Mouse (Mus musculus) stomach, postnatal 0 days (tissue): ENCODE data around the gene Prr19. TPM values are rescaled to one million over a fixed set of nuclear protein-coding genes. Genes with fewer than 3 reads are reported as not detected.

Experiments used
- ATAC-seq: fragments of 200-750 bp; cut with Nextera tagmentation; 2 replicates; pipeline ENCODE4 v1.8.0; 2017; ENCODE audit not compliant: low FRiP score, low TSS enrichment
- DNase-seq: peaks from one replicate; pipeline ENCODE4 v3.0.0-alpha.2; 2016; ENCODE audit warnings: low spot score
- H3K27ac ChIP-seq: fragments of 300-500 bp; sonication (generic); replicated peaks from 2 replicates; pipeline ENCODE4 v1.5.1; 2014; ENCODE audit warnings: mild to moderate bottlenecking, control low read depth
- H3K27me3 ChIP-seq: fragments of 300-500 bp; sonication (generic); 2 replicates; pipeline ENCODE4 v1.6.1; 2014; ENCODE audit warnings: low read length; ENCODE audit not compliant: control insufficient read depth, insufficient read depth
- H3K36me3 ChIP-seq: fragments of 300-500 bp; sonication (generic); 2 replicates; pipeline ENCODE4 v1.6.1; 2014; ENCODE audit warnings: low read length, mixed read lengths; ENCODE audit not compliant: control insufficient read depth, insufficient read depth
- H3K4me1 ChIP-seq: fragments of 300-500 bp; sonication (generic); replicated peaks from 2 replicates; pipeline ENCODE4 v1.6.1; 2014; ENCODE audit warnings: antibody characterized with exemption; ENCODE audit not compliant: control insufficient read depth, insufficient read depth
- H3K4me2 ChIP-seq: fragments of 300-500 bp; sonication (generic); replicated peaks from 2 replicates; pipeline ENCODE4 v1.6.1; 2014; ENCODE audit warnings: low read depth, mild to moderate bottlenecking, control low read depth, moderate library complexity
- H3K4me3 ChIP-seq: fragments of 300-500 bp; sonication (generic); 2 replicates; pipeline ENCODE4 v1.5.1; 2014; ENCODE audit warnings: low read depth, low read length, control low read depth
- H3K9ac ChIP-seq: fragments of 300-500 bp; sonication (generic); 2 replicates; pipeline ENCODE4 v1.6.1; 2014; ENCODE audit warnings: mild to moderate bottlenecking, low read length, control low read depth, mixed read lengths
- H3K9me3 ChIP-seq: fragments of 300-500 bp; sonication (generic); 2 replicates; pipeline ENCODE4 v1.6.1; 2016; ENCODE audit warnings: low read length; ENCODE audit not compliant: control insufficient read depth
- CTCF ChIP-seq: IDR thresholded peaks from 2 replicates; pipeline ENCODE4 v1.5.1; 2016; ENCODE audit warnings: antibody characterized with exemption, low read depth, mild to moderate bottlenecking, moderate library complexity
- EP300 ChIP-seq: optimal IDR thresholded peaks from 2 replicates; pipeline ENCODE3; 2016; ENCODE audit warnings: antibody characterized with exemption
- WGBS: fragments of 180-500 bp; shearing (Covaris S2); extraction: QIAGEN DNeasy Blood & Tissue Kit; methylation state at CpG from one replicate; pipeline ENCODE4 v1.1.7; 2014; 5-methylcytosine and 5-hydroxymethylcytosine counted together
- polyA plus RNA-seq: library from polyadenylated mRNA; unstranded; fragments of >200 nt; fragmentation: Nextera tagmentation; extraction: Ambion mirVana; gene quantifications from 2 replicates; pipeline ENCODE4 v1.2.1, GENCODE M21; 2015

Gene Prr19
- polyA plus RNA-seq, 1 experiment from 2014 or later = 0.07 TPM

- Histone ChIP-seq H3K4me3 (peak overlapping the region; percentile 73; the same call in 1 of the 2 replicates), H3K27ac (peak overlapping the region; percentile 83), H3K9ac (peak overlapping the region; percentile 84; the same call in 1 of the 2 replicates), H3K4me2 (peak overlapping the region; percentile 85), H3K9me3 (no peaks in the 10 kb centered on the region), H3K36me3 (peaks cover 15% of the 10 kb centered on the region), H3K4me1 (peaks cover 9% of the 10 kb centered on the region), H3K27me3 (no peaks in the 10 kb centered on the region)
- ATAC-seq = no peak
- peak; percentile 17 for DNase-seq
- WGBS = 61% methylated on average over 8 of the region's 8 CpGs
- TF ChIP-seq EP300 (no peak), CTCF (no peak)
Observed at GRCm38 (mm10) chr7:25269545-25270271, 31.5 kb upstream of the Prr19 start.

GRCm38 (mm10) chr7:25270652-25271633 is 30.3 kb upstream of the Prr19 start:
- Histone ChIP-seq H3K9me3 (no peaks in the 10 kb centered on the region), H3K4me1 (peaks cover 9% of the 10 kb centered on the region), H3K36me3 (peaks cover 15% of the 10 kb centered on the region), H3K9ac (no peak overlapping the region), H3K27me3 (no peaks in the 10 kb centered on the region), H3K4me3 (no peak overlapping the region), H3K4me2 (no peak overlapping the region), H3K27ac (no peak overlapping the region)
- DNase-seq (no peak), ATAC-seq (no peak)
- WGBS = 91% methylated on average over 35 of the region's 35 CpGs
- TF ChIP-seq CTCF (no peak), EP300 (no peak)

- no peak for DNase-seq
- peaks cover 15% of the 10 kb centered on the region for H3K36me3 ChIP-seq
- TF ChIP-seq CTCF (no peak), EP300 (no peak)
- H3K27me3 ChIP-seq = no peaks in the 10 kb centered on the region
- ATAC-seq = no peak
- H3K27ac ChIP-seq = no peak overlapping the region
- WGBS = 89% methylated on average over 29 of the region's 30 CpGs
- H3K4me1 ChIP-seq = peaks cover 8% of the 10 kb centered on the region
- H3K4me2 ChIP-seq = no peak overlapping the region
- no peak overlapping the region for H3K4me3 ChIP-seq
- no peak overlapping the region for H3K9ac ChIP-seq
- no peaks in the 10 kb centered on the region for H3K9me3 ChIP-seq
Observed at GRCm38 (mm10) chr7:25271651-25272444, 29.4 kb upstream of the Prr19 start.

GRCm38 (mm10) chr7:25272445-25273258 is 28.6 kb upstream of the Prr19 start:
- H3K9me3 ChIP-seq = no peaks in the 10 kb centered on the region
- no peak overlapping the region for H3K27ac ChIP-seq
- H3K9ac ChIP-seq = no peak overlapping the region
- WGBS = 87% methylated on average over 37 of the region's 38 CpGs
- H3K36me3 ChIP-seq = peaks cover 15% of the 10 kb centered on the region
- TF ChIP-seq CTCF (no peak), EP300 (no peak)
- H3K4me3 ChIP-seq = no peak overlapping the region
- peaks cover 6% of the 10 kb centered on the region for H3K4me1 ChIP-seq
- ATAC-seq (no peak), DNase-seq (no peak)
- no peak overlapping the region for H3K4me2 ChIP-seq
- H3K27me3 ChIP-seq = no peaks in the 10 kb centered on the region
